Mouse (Mus musculus) splenic B cell, adult 2 months (primary cell): Measurements from ENCODE around the gene Ano1.

Source experiments
- DNase-seq: peaks from one replicate; pipeline ENCODE4 v3.0.0-alpha.2; 2011; ENCODE audit warnings: low read depth, low spot score
- H3K27me3 ChIP-seq: 2 replicates; pipeline ENCODE4 v1.6.1; 2012; ENCODE audit warnings: mild to moderate bottlenecking, low read length, moderate library complexity, mixed read lengths; ENCODE audit not compliant: control insufficient read depth, poor library complexity, insufficient read depth, severe bottlenecking
- H3K36me3 ChIP-seq: 2 replicates; pipeline ENCODE4 v1.6.1; 2012; ENCODE audit warnings: mild to moderate bottlenecking, low read length, moderate library complexity, mixed read lengths; ENCODE audit not compliant: control insufficient read depth, poor library complexity, insufficient read depth, severe bottlenecking

Ano1 gene

GRCm38 (mm10) chr7:144777805-144778204 lies 26.0 kb upstream of the Ano1 start:
- DNase-seq: no peak
- no peaks in the 10 kb centered on the region for H3K27me3 ChIP-seq
- H3K36me3 ChIP-seq: no peaks in the 10 kb centered on the region

GRCm38 (mm10) chr7:144775804-144776447 lies 24.2 kb upstream of the Ano1 start:
- no peaks in the 10 kb centered on the region for H3K36me3 ChIP-seq
- peak; percentile 73 for DNase-seq
- H3K27me3 ChIP-seq: no peaks in the 10 kb centered on the region

- no peak for DNase-seq
These were observed 23.4 kb upstream of the Ano1 start for GRCm38 (mm10) chr7:144775214-144775613.

GRCm38 (mm10) chr7:144774283-144774682 lies 22.5 kb upstream of the Ano1 start:
- Histone ChIP-seq H3K27me3 (no peaks in the 10 kb centered on the region), H3K36me3 (no peaks in the 10 kb centered on the region)
- peak; percentile 5 for DNase-seq

More at GRCm38 (mm10) chr7:144775214-144775613, 23.4 kb upstream of the Ano1 start:
- no peaks in the 10 kb centered on the region for H3K36me3 ChIP-seq
- no peaks in the 10 kb centered on the region for H3K27me3 ChIP-seq

- no peaks in the 10 kb centered on the region for H3K36me3 ChIP-seq
- H3K27me3 ChIP-seq: no peaks in the 10 kb centered on the region
- no peak for DNase-seq
These were observed 18.3 kb upstream of the Ano1 start for GRCm38 (mm10) chr7:144770116-144770515.

GRCm38 (mm10) chr7:144769434-144770080 lies 17.8 kb upstream of the Ano1 start:
- no peaks in the 10 kb centered on the region for H3K36me3 ChIP-seq
- DNase-seq: no peak
- H3K27me3 ChIP-seq: no peaks in the 10 kb centered on the region

GRCm38 (mm10) chr7:144768845-144769244 lies 17.1 kb upstream of the Ano1 start:
- Histone ChIP-seq H3K36me3 (no peaks in the 10 kb centered on the region), H3K27me3 (no peaks in the 10 kb centered on the region)
- DNase-seq: no peak

GRCm38 (mm10) chr7:144764537-144765282 lies 12.9 kb upstream of the Ano1 start:
- no peak for DNase-seq
- Histone ChIP-seq H3K27me3 (no peaks in the 10 kb centered on the region), H3K36me3 (no peaks in the 10 kb centered on the region)

- no peak for DNase-seq
- H3K27me3 ChIP-seq: no peaks in the 10 kb centered on the region
- H3K36me3 ChIP-seq: no peaks in the 10 kb centered on the region
These were observed 12.2 kb upstream of the Ano1 start for GRCm38 (mm10) chr7:144764013-144764412.

- no peak for DNase-seq
- H3K27me3 ChIP-seq: no peaks in the 10 kb centered on the region
- H3K36me3 ChIP-seq: no peaks in the 10 kb centered on the region
These were observed 10.9 kb upstream of the Ano1 start for GRCm38 (mm10) chr7:144762496-144763235.

GRCm38 (mm10) chr7:144760228-144760627 lies 8.5 kb upstream of the Ano1 start:
- no peaks in the 10 kb centered on the region for H3K27me3 ChIP-seq
- DNase-seq: no peak
- no peaks in the 10 kb centered on the region for H3K36me3 ChIP-seq

GRCm38 (mm10) chr7:144759455-144759854 lies 7.7 kb upstream of the Ano1 start:
- DNase-seq: no peak
- Histone ChIP-seq H3K36me3 (no peaks in the 10 kb centered on the region), H3K27me3 (no peaks in the 10 kb centered on the region)

- no peak for DNase-seq
These were observed 4.0 kb upstream of the Ano1 start for GRCm38 (mm10) chr7:144755511-144756378.

GRCm38 (mm10) chr7:144754722-144755121 lies 2.9 kb upstream of the Ano1 start:
- Histone ChIP-seq H3K27me3 (no peaks in the 10 kb centered on the region), H3K36me3 (no peaks in the 10 kb centered on the region)
- DNase-seq: no peak

More at GRCm38 (mm10) chr7:144755511-144756378, 4.0 kb upstream of the Ano1 start:
- Histone ChIP-seq H3K27me3 (no peaks in the 10 kb centered on the region), H3K36me3 (no peaks in the 10 kb centered on the region)
